Mouse (Mus musculus): ENCODE data around the gene Gm9958. TPM values are rescaled to one million over a fixed set of nuclear protein-coding genes. Genes with fewer than 3 reads are reported as not detected.

Gene Gm9958
- total RNA-seq (2021): 1 to 10 TPM; 1.0 to 1.6 TPM
- long read RNA-seq, experiment 1, partial matches to known transcripts: 0 of 4 reads
- long read RNA-seq, experiment 1, other reads (novel, unspliced or antisense): 0 of 4 reads
- long read RNA-seq, experiment 2: 0 reads

GRCm38 (mm10) chr5:90367067-90367303, at the start of gene Gm9958:
Gene Gm9958 (plus strand): TSS chr5:90367204.
- no peak for DNase-seq

- DNase-seq: no peak
These were observed 35.9 kb upstream of the Gm9958 start for GRCm38 (mm10) chr5:90331071-90331470.

- DNase-seq: no peak
These were observed 34.5 kb upstream of the Gm9958 start for GRCm38 (mm10) chr5:90332478-90332877.

- no peak for DNase-seq
These were observed 28.6 kb upstream of the Gm9958 start for GRCm38 (mm10) chr5:90338177-90339091.

DNA sequence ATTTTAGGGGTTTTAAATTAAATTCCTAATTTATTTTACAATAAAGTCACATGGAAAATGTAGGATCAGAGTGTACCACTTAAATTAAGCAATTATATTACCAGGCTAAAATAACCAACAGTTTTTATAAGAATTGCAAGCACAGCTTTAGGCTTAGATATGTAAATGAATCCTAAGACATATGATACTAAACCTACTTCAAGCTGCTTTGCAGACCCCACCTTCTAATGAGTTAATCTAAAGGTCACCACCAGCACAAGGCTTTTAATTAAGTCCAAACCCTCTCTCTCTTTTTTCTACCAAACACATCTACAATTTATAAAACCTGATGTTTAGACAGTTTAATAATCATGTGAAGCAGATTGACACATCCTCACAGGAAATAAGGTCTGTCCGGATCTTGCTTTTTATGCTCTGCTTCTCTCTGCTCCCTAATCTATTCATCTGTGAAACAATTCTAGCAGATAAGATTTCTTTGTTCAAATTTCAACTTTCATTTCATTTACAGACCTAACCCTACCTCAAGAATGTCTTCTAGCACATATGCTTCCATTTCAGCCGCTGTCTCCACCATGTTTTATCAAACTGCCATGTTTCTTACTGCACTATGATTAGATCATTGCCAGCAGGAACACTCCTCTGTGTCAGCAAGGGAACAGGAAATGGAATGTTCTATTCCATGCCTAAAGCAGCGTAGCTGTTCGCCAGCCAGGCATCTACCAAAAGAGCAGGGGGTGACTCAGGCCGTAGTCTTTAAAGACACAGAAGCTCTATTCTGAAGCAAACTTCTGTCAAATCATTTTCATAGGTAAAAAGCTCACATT, 27.7 kb upstream of the Gm9958 start:
- peak; percentile 47 for DNase-seq

DNA sequence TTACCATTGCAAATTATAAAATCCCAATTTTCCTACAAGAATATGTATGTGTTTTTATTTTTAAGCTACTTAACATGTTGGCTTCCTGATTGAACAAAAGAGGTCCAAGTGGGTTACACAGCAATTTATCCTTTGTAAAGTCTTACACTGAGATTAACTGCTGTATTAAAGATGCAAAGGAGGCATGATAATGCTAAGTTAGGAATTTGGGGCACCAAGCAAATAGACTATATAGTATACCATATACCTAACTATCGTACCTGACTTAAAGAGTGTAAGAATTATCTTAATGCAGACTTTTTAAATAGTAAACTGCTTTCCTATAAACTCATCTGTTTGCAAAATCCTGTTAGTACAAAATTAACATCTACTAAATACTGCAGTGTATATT, 27.1 kb upstream of the Gm9958 start:
- no peak for DNase-seq

DNA sequence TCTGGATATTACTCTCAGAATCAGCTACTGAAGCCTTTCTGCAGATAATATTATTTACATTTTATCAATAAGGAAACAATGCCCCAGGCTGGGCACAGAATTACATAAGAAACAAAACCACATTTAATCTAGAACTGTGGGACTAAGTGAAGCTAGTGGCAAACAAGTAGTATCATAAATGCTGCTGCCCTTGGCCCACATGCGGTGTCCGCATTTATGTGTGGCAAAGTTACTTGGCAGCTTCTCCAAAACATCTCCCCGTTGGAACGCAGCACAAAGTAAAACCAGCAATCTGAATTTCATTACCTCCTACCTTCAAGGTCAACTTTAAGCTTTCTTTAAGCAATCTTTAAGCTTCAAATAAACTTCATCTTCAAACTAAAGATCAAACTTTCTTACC, 26.2 kb upstream of the Gm9958 start:
- no peak for DNase-seq

GRCm38 (mm10) chr5:90346877-90347276, 20.1 kb upstream of the Gm9958 start:
- DNase-seq: no peak

- no peak for DNase-seq
These were observed 13.3 kb upstream of the Gm9958 start for GRCm38 (mm10) chr5:90353552-90354317.

- no peak for DNase-seq
These were observed 11.2 kb upstream of the Gm9958 start for GRCm38 (mm10) chr5:90355824-90356223.

GRCm38 (mm10) chr5:90364526-90364925, 2.5 kb upstream of the Gm9958 start:
- peak; percentile 65 for DNase-seq

DNA sequence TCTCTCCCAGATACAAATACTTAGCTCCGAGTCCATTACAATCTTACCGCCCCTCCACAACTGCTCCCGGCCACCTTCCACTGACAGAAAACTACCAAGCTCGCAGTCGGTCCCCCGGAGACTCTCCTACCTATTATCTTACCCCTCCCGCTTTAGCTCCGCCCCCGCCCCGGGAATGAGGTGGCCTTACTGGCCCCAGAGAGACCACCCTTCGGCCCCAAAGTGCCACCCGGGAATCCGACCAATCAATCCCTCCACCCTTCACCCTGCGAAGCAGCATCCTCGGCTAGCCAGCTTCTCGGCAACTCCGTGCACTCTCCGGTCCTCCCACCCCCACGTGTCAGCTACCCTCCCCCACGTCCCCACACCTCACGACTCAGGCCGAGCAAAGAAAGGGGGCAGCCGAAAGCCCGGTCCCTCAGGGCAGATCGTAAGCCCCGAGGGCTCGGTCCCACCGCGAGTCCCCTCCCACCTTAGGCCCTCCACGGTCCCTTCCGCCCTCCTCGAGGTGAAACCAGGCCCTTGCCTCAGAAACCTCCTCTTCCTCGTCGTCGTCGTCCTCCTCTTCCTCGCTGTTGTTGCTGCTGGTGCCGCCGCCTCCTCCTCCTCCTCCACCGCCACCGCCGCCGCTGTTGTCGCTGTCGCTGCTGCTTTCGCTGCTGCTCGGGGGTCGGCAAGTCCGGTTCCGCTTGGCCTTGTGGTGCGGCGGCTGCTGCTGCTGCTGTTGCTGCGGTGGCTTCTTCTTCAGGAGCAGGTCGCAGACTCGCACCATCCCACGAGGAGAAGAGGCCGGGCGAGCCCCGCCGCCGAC, 1.7 kb upstream of the Gm9958 start:
- peak; percentile 49 for DNase-seq

DNA sequence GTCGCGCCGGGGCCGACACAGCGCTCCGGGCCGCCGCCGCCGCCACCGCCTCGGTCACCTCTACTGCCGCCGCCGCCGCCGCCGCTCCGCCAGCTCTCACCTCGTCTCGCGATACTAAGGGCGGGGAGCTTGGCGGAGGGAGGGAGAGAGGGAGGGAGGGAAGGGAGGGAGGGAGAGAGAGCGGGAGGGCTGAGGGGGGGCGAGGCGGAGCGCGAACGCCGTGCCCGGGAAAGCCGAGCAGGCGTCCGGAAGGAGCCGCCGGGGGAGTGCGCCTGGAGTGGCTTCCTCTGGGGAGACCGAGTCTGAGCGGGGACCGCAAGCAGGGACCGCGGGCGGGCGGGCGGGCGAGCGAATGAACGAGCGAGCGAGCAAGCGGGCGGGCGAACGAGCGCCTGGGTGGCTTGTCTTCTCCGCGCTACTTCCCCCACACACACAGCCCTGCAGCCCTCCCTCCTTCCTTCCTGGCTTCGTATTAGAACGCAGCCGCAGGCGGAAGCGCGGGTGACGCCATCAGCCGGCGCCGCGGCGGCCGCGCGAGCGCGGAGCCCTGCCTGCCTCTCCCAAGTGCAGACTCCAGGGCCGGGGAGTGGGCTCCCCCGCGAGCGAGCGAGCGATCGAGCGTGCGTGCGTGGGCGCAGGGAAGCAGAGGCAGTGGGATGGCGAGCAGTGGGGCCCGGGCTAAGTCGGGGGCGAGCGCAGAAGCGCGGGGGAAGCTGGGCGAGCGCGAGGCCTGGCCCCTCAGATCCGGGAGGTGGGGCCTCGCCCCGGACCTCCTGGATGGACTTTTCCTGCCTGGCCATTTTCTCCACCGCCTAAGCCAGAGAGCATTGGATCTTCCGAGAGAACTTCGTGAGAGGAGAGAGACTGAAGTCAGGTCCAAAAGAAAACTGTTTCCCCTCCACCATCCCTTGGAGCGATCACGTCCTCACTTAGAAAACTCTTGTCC, 610 bp upstream of the Gm9958 start, which contains the start of gene Ankrd17:
Ankrd17 (minus strand) TSS at position 457 of the 946 bp plus-strand sequence.
- peak; percentile 90 for DNase-seq

GRCm38 (mm10) chr5:90370401-90370800, 3.4 kb downstream of the Gm9958 start:
- no peak for DNase-seq

DNA sequence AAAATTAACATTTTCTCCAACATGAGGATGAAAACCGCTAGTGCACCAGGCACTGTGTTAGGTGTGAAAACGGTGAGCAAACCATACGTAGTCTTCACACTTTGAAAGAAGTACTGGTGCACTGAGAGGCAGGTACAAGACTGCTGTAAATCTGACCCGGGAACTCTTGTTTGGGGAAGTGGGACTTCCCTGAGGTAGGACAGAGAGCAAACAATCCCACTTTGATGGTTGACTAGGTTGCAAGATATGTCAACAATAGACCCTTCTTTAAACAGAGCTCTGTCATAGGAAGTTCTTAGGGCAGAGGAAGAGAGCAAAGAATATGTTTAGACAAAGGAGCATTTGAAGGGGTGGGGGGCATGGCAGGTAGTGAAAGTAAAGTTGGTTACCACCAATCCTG, 6.7 kb downstream of the Gm9958 start:
- DNase-seq: no peak

DNA sequence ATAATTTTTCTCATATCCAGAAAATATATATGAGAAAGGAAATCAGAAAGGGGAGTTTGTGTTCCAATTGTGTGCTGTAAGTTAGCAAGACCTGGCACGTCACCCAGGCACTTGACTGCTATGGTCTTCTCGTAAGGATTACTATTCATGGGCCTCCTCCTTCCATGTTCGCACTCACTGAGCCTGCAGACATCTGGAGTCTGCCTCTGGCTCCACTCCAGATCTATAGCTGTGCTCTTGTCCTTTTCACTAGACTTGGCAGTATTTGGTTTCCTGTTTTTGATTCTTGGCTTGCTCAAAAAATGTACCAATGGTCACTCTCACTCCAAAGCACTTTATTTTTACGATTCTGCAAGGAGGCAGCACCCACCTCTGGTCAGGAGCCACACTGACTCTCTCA, 14.5 kb downstream of the Gm9958 start:
- DNase-seq: no peak

DNA sequence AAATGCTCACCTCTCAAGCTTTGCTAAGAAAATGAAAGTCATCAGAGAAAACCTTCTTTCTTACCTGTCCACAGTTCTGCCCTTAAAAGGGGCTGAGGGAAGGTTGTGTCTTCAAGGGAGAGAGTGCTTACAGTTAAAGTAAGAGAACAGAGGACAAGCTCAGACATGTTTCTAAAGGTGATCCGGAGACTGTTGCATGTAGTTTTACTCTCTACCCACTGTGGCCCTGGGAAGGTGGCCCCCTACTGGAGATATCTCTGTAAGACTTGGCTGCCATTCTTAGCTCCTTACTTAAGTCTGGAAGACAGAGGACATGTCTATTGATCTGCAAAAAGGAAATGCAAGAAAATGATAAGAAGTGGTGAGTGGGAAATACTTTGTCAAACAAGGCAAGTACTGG, 16.1 kb downstream of the Gm9958 start:
- DNase-seq: no peak

DNA sequence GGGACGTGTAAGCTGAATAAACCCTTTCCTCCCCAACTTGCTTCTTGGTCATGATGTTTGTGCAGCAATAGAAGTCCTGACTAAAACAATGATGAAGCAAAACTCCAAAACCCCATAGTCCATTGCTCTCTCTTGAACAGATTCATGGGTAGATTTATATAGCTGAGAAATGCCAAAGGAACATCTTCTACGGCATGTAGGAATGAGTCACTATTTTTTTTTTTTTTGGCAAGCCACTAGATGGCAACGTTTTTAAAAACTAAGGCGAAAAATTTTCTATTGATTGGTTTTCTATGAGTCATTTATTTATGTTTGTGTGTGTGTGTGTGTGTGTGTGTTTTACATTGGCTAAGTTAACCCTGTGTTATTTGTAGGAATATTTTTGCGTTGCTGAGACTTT, 26.8 kb downstream of the Gm9958 start:
- no peak for DNase-seq

GRCm38 (mm10) chr5:90394322-90394721, 27.3 kb downstream of the Gm9958 start:
- no peak for DNase-seq

- no peak for DNase-seq
These were observed 29.8 kb downstream of the Gm9958 start for GRCm38 (mm10) chr5:90396817-90397216.

All from gastrocnemius, postnatal 10 days (tissue).